Mouse (Mus musculus) myocyte (in vitro differentiated cells): ENCODE measurements around the gene Urod. TPM values are rescaled to one million over a fixed set of nuclear protein-coding genes. Genes with fewer than 3 reads are reported as not detected.

Experiments
- H3K27me3 ChIP-seq: one replicate; pipeline ENCODE4 v1.6.1; 2011; ENCODE audit not compliant: control insufficient read depth, insufficient read depth, insufficient read length
- H3K36me3 ChIP-seq: one replicate; pipeline ENCODE4 v1.6.1; 2011; ENCODE audit not compliant: control insufficient read depth, insufficient read depth
- H3K4me2 ChIP-seq: one replicate; pipeline ENCODE4 v1.6.1; 2011; ENCODE audit warnings: low read depth, control low read depth
- H3K4me3 ChIP-seq: one replicate; pipeline ENCODE4 v1.5.1; 2011; ENCODE audit warnings: mild to moderate bottlenecking, control low read depth, moderate library complexity
- H3K79me2 ChIP-seq: one replicate; pipeline ENCODE4 v1.6.1; 2011; ENCODE audit not compliant: control insufficient read depth, insufficient read depth
- H3ac ChIP-seq: one replicate; pipeline ENCODE4 v1.6.1; 2011; ENCODE audit not compliant: control insufficient read depth, insufficient read length
- CEBPB ChIP-seq: IDR thresholded peaks from 2 replicates; pipeline ENCODE4 v1.6.1; 2011; ENCODE audit warnings: mild to moderate bottlenecking, moderate library complexity; ENCODE audit not compliant: poor library complexity, insufficient read depth, severe bottlenecking
- E2F4 ChIP-seq: IDR thresholded peaks from one replicate; pipeline ENCODE4 v1.6.1; 2011; ENCODE audit warnings: mild to moderate bottlenecking, control low read depth, moderate library complexity; ENCODE audit not compliant: insufficient read depth
- MAX ChIP-seq: IDR thresholded peaks from one replicate; pipeline ENCODE4 v1.6.1; 2011; ENCODE audit warnings: low read depth, mild to moderate bottlenecking, control low read depth
- MYOD1 ChIP-seq, 3 experiments: IDR thresholded peaks; one replicate each; pipeline ENCODE4 v1.6.1; 2011; ENCODE audit warnings: control low read depth in 2 of 3, low read depth in 2 of 3, mild to moderate bottlenecking in 2 of 3, moderate library complexity in 1 of 3; ENCODE audit not compliant: insufficient read length in 2 of 3, control insufficient read depth in 1 of 3
- MYOG ChIP-seq, 3 experiments: IDR thresholded peaks; one replicate each; pipeline ENCODE4 v1.6.1; 2011; ENCODE audit warnings: control low read depth in 2 of 3, low read depth in 2 of 3, mild to moderate bottlenecking in 2 of 3; ENCODE audit not compliant: insufficient read length in 2 of 3, control insufficient read depth in 1 of 3, insufficient read depth in 1 of 3
- POLR2A ChIP-seq: IDR thresholded peaks from one replicate; pipeline ENCODE4 v1.6.1; 2011; ENCODE audit warnings: low read depth, mild to moderate bottlenecking, control low read depth, moderate library complexity; ENCODE audit not compliant: insufficient read length
- POLR2AphosphoS2 ChIP-seq: IDR thresholded peaks from one replicate; pipeline ENCODE4 v1.6.1; 2011; ENCODE audit warnings: low read depth, control low read depth; ENCODE audit not compliant: insufficient read length
- REST ChIP-seq: IDR thresholded peaks from one replicate; pipeline ENCODE4 v1.6.1; 2011; ENCODE audit warnings: mild to moderate bottlenecking, control low read depth, moderate library complexity; ENCODE audit not compliant: insufficient read depth, insufficient read length
- SRF ChIP-seq: IDR thresholded peaks from one replicate; pipeline ENCODE4 v1.6.1; 2011; ENCODE audit warnings: low read depth; ENCODE audit not compliant: control insufficient read depth, insufficient read length
- TCF12 ChIP-seq: IDR thresholded peaks from one replicate; pipeline ENCODE4 v1.6.1; 2011; ENCODE audit warnings: mild to moderate bottlenecking, control low read depth; ENCODE audit not compliant: poor library complexity, insufficient read depth, severe bottlenecking
- TCF3 ChIP-seq: IDR thresholded peaks from one replicate; pipeline ENCODE4 v1.6.1; 2011; ENCODE audit warnings: low read depth, control low read depth; ENCODE audit not compliant: insufficient read length
- USF1 ChIP-seq: IDR thresholded peaks from one replicate; pipeline ENCODE4 v1.6.1; 2011; ENCODE audit warnings: low read depth, mild to moderate bottlenecking, control low read depth, moderate library complexity
- polyA plus RNA-seq: library from polyadenylated mRNA; unstranded; fragments of >200 nt; fragmentation: generic; extraction: Trizol; gene quantifications from one replicate; pipeline ENCODE4 v1.2.1, GENCODE M21; 2012; ENCODE audit warnings: missing spikeins

Urod gene
- polyA plus RNA-seq, 1 experiment: 69.6 TPM

DNA sequence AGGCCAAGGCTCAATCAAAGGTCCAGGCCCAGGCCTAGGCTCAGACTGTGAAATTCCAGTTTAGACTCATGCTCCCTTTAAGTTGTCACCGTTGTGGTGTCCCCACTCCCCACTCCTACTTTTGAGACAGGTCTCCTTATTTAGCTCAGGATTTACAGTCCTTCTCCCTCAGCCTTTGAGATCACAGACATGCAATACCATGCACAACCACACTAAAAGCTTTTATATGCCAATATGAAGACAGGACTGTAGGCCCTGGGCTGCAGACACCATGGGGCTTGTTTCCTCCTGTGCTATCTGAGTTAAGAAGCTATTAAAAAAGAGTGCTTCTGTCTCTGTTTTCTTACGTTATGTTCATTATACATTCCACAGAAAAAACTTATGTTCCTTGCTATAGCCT lies 23.5 kb upstream of the Urod start:
- Histone ChIP-seq H3K4me2 (no peak overlapping the region), H3K4me3 (no peak overlapping the region), H3ac (no peak overlapping the region), H3K36me3 (peaks cover 7% of the 10 kb centered on the region), H3K79me2 (peaks cover 11% of the 10 kb centered on the region), H3K27me3 (no peaks in the 10 kb centered on the region)
- TF ChIP-seq REST: no peak
- no peak for TF ChIP-seq POLR2AphosphoS2
- TF ChIP-seq USF1: no peak
- TF ChIP-seq MYOD1 (IDR thresholded peaks at IDR 0.05; ENCODE audit: control insufficient read depth in 1 of 3, insufficient read length in 2 of 3, low read depth in 2 of 3): no peak
- no peak for TF ChIP-seq SRF
- TF ChIP-seq MAX: no peak
- TF ChIP-seq CEBPB: no peak

DNA sequence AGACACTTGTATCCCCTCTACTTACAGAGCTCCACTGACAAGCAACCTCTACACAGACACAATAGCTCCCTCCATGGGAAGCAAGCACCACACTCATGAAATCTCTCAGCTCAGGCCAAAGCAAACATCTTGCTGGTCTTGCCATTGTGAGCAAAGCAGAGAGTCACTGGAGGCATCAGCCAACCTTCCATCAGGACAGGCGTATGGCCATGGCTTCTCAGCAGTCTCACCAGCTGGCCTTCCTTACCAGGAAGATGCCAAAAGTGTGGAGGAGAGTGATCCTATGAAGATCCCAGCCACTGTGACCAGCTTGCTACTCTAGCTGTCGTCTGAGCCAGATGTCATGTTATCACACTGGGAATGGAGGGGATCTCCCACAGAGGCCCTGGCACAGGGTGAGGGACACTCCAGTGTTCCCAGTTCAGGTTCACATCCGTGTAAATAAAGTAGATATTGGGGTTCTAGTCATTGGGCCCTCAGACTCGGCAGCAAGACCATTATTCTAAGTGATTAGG lies 20.7 kb upstream of the Urod start:
- Histone ChIP-seq H3K4me3 (no peak overlapping the region), H3K4me2 (no peak overlapping the region), H3K27me3 (no peaks in the 10 kb centered on the region), H3K36me3 (no peaks in the 10 kb centered on the region), H3ac (no peak overlapping the region), H3K79me2 (peaks cover 3% of the 10 kb centered on the region)
- TF ChIP-seq E2F4 (no peak), SRF (no peak), REST (no peak), TCF12 (no peak), CEBPB (no peak), MYOD1 (IDR thresholded peaks at IDR 0.05; ENCODE audit: control insufficient read depth in 1 of 3, insufficient read length in 2 of 3, low read depth in 2 of 3) (no peak), USF1 (no peak)

- no peak for TF ChIP-seq REST
- no peak for TF ChIP-seq TCF12
- TF ChIP-seq TCF3: no peak
- no peak for TF ChIP-seq MAX
- no peak for TF ChIP-seq CEBPB
- no peak for TF ChIP-seq POLR2A
- no peak for TF ChIP-seq USF1
- TF ChIP-seq MYOG (IDR thresholded peaks at IDR 0.05; ENCODE audit: control insufficient read depth in 1 of 3, insufficient read depth in 1 of 3, insufficient read length in 2 of 3, low read depth in 2 of 3): no peak
- TF ChIP-seq E2F4: no peak
- TF ChIP-seq MYOD1 (IDR thresholded peaks at IDR 0.05; ENCODE audit: control insufficient read depth in 1 of 3, insufficient read length in 2 of 3, low read depth in 2 of 3): no peak
- TF ChIP-seq POLR2AphosphoS2: no peak
- TF ChIP-seq SRF: no peak
- Histone ChIP-seq H3K79me2 (no peaks in the 10 kb centered on the region), H3K4me2 (peak overlapping the region; percentile 38), H3K4me3 (no peak overlapping the region), H3K36me3 (no peaks in the 10 kb centered on the region), H3ac (no peak overlapping the region), H3K27me3 (no peaks in the 10 kb centered on the region)
These were observed 19.4 kb upstream of the Urod start for GRCm38 (mm10) chr4:117013596-117013995.

DNA sequence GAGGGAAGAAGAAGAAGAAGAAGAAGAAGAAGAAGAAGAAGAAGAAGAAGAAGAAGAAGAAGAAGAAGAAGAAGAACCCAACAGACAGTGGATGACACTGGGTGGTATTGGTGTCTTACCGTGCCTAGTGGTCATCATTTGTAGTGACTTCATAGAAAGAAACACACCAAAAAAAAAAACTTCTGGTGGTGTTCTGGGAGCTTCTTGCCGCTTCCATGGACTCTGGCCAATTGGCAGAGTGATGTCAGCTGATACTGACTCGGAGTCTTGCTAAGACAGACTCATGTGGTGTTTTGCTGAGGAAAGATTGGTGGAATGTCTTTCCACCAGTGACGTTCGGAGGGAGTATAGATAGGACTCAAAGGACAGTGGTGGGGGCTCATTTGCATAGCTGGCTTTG lies 16.0 kb upstream of the Urod start:
- H3K36me3 ChIP-seq: no peaks in the 10 kb centered on the region
- H3K27me3 ChIP-seq: no peaks in the 10 kb centered on the region
- no peaks in the 10 kb centered on the region for H3K79me2 ChIP-seq
- H3K4me2 ChIP-seq: no peak overlapping the region
- TF ChIP-seq CEBPB: no peak
- no peak for TF ChIP-seq POLR2A
- no peak for TF ChIP-seq TCF12
- no peak for TF ChIP-seq E2F4
- TF ChIP-seq POLR2AphosphoS2: no peak
- TF ChIP-seq REST: no peak
- TF ChIP-seq MAX: no peak
- no peak overlapping the region for H3ac ChIP-seq
- H3K4me3 ChIP-seq: no peak overlapping the region

- TF ChIP-seq MAX (no peak), MYOG (IDR thresholded peaks at IDR 0.05; ENCODE audit: control insufficient read depth in 1 of 3, insufficient read depth in 1 of 3, insufficient read length in 2 of 3, low read depth in 2 of 3) (no peak), E2F4 (no peak), CEBPB (no peak), POLR2A (no peak), TCF3 (no peak), TCF12 (no peak), SRF (no peak), REST (no peak), POLR2AphosphoS2 (no peak), USF1 (no peak), MYOD1 (IDR thresholded peaks at IDR 0.05; ENCODE audit: control insufficient read depth in 1 of 3, insufficient read length in 2 of 3, low read depth in 2 of 3) (no peak)
- H3ac ChIP-seq: no peak overlapping the region
- no peak overlapping the region for H3K4me2 ChIP-seq
- H3K27me3 ChIP-seq: no peaks in the 10 kb centered on the region
- no peaks in the 10 kb centered on the region for H3K79me2 ChIP-seq
- no peak overlapping the region for H3K4me3 ChIP-seq
- H3K36me3 ChIP-seq: peaks cover 5% of the 10 kb centered on the region
These were observed 12.8 kb upstream of the Urod start for GRCm38 (mm10) chr4:117007058-117007457.
